Mouse (Mus musculus): ENCODE results near the gene Mta1.

DNA sequence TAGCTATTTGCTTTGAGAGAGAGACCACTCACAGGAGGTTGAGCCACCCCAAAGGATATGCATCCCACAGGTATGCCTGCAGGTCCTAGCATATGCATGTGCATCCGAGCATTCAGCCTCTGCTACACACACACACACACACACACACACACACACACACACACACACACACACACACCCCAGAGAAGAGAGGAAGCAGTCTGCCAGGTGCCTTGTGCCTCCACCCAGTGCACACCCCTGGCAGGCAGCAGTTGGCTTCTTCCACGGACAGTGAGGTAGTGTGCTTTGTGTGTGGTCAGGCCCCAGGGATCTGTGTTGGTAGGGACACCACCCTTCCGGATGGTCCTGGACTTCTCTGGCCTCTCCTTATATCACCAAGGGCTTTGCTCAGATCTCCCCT is 51.8 kb downstream of the Mta1 start:
- TF ChIP-seq CTCF (IDR thresholded peaks at IDR 0.05; ENCODE audit: low read depth) (no peak), EP300 (optimal IDR thresholded peaks at IDR 0.05) (no peak)

Measured in stomach, postnatal 0 days (tissue).